Mouse (Mus musculus) lung, postnatal 0 days (tissue): ENCODE data around the gene Tnk2. TPM values are rescaled to one million over a fixed set of nuclear protein-coding genes. Genes with fewer than 3 reads are reported as not detected.

Experiments
- ATAC-seq: fragments of 200-750 bp; cut with Nextera tagmentation; 2 replicates; pipeline ENCODE4 v1.8.0; 2017; ENCODE audit warnings: moderate library complexity
- DNase-seq: peaks from one replicate; pipeline ENCODE4 v3.0.0-alpha.2; 2016; ENCODE audit warnings: low spot score
- H3K27ac ChIP-seq: fragments of 300-500 bp; sonication (generic); 2 replicates; pipeline ENCODE4 v1.5.1; 2014; ENCODE audit warnings: antibody characterized with exemption, mild to moderate bottlenecking, low read length, mixed read lengths
- H3K27me3 ChIP-seq: fragments of 300-500 bp; sonication (generic); replicated peaks from 2 replicates; pipeline ENCODE4 v1.6.1; 2014; ENCODE audit warnings: low read length, mixed read lengths; ENCODE audit not compliant: insufficient read depth
- H3K36me3 ChIP-seq: fragments of 300-500 bp; sonication (generic); 2 replicates; pipeline ENCODE4 v1.6.1; 2014; ENCODE audit warnings: low read length, mixed read lengths; ENCODE audit not compliant: insufficient read depth
- H3K4me1 ChIP-seq: fragments of 300-500 bp; sonication (generic); 2 replicates; pipeline ENCODE4 v1.6.1; 2014; ENCODE audit warnings: antibody characterized with exemption, low read depth, low read length, mixed read lengths; ENCODE audit not compliant: insufficient read depth
- H3K4me2 ChIP-seq: fragments of 300-500 bp; sonication (generic); replicated peaks from 2 replicates; pipeline ENCODE4 v1.6.1; 2014; ENCODE audit warnings: low read depth, mild to moderate bottlenecking, low read length, moderate library complexity, mixed read lengths
- H3K4me3 ChIP-seq: fragments of 300-500 bp; sonication (generic); 2 replicates; pipeline ENCODE4 v1.5.1; 2014; ENCODE audit warnings: low read depth, low read length
- H3K9ac ChIP-seq: fragments of 300-500 bp; sonication (generic); replicated peaks from 2 replicates; pipeline ENCODE4 v1.6.1; 2014; ENCODE audit warnings: low read depth, mild to moderate bottlenecking
- H3K9me3 ChIP-seq: fragments of 300-500 bp; sonication (generic); 2 replicates; pipeline ENCODE4 v1.6.1; 2016; ENCODE audit warnings: low read length, mixed read lengths
- CTCF ChIP-seq: IDR thresholded peaks from 2 replicates; pipeline ENCODE4 v1.5.1; 2016; ENCODE audit warnings: antibody characterized with exemption, mild to moderate bottlenecking
- EP300 ChIP-seq: IDR thresholded peaks from 2 replicates; pipeline ENCODE4 v1.6.1; 2016; ENCODE audit warnings: antibody characterized with exemption, mild to moderate bottlenecking, control low read depth
- WGBS: fragments of 180-500 bp; shearing (Covaris S2); extraction: QIAGEN DNeasy Blood & Tissue Kit; methylation state at CpG from one replicate; pipeline ENCODE4 v1.1.7; 2014; 5-methylcytosine and 5-hydroxymethylcytosine counted together
- polyA plus RNA-seq: library from polyadenylated mRNA; unstranded; fragments of >200 nt; fragmentation: Nextera tagmentation; extraction: Ambion mirVana; gene quantifications from 2 replicates; pipeline ENCODE4 v1.2.1, GENCODE M21; 2015

Tnk2 gene
- polyA plus RNA-seq, 1 experiment from 2014 or later, result 19.8 TPM

GRCm38 (mm10) chr16:32682194-32682593 lies 38.5 kb downstream of the Tnk2 start:
- DNase-seq, result peak; percentile 90
- 24% methylated on average over 5 of the region's 5 CpGs for WGBS
- TF ChIP-seq EP300 (no peak), CTCF (peak; percentile 86)

GRCm38 (mm10) chr16:32682841-32683240 lies 39.2 kb downstream of the Tnk2 start:
- Histone ChIP-seq H3K36me3 (0 out of 2 replicates have a peak, but pooled peaks cover 5% of the 10 kb centered on the region), H3K27ac (no peak overlapping the region), H3K27me3 (no peaks in the 10 kb centered on the region), H3K4me1 (0 out of 2 replicates have a peak, but pooled peaks cover 2% of the 10 kb centered on the region), H3K9me3 (no peaks in the 10 kb centered on the region), H3K9ac (no peak overlapping the region), H3K4me3 (no peak overlapping the region), H3K4me2 (no peak overlapping the region)
- ATAC-seq (0 out of 2 replicates have a peak, but pooled peaks have one; percentile 6), DNase-seq (no peak)
- WGBS, result 72% methylated on average over 4 of the region's 4 CpGs
- TF ChIP-seq CTCF (no peak), EP300 (no peak)

More at GRCm38 (mm10) chr16:32682194-32682593, 38.5 kb downstream of the Tnk2 start:
- Histone ChIP-seq H3K9me3 (no peaks in the 10 kb centered on the region), H3K9ac (no peak overlapping the region), H3K4me3 (no peak overlapping the region), H3K4me1 (0 out of 2 replicates have a peak, but pooled peaks cover 2% of the 10 kb centered on the region), H3K36me3 (peaks cover 5% of the 10 kb centered on the region; the same call in 1 of the 2 replicates), H3K27ac (no peak overlapping the region), H3K4me2 (no peak overlapping the region), H3K27me3 (no peaks in the 10 kb centered on the region)
- peak; percentile 44 for ATAC-seq

- Histone ChIP-seq H3K27ac (no peak overlapping the region), H3K9me3 (no peaks in the 10 kb centered on the region), H3K4me3 (no peak overlapping the region), H3K9ac (no peak overlapping the region), H3K36me3 (0 out of 2 replicates have a peak, but pooled peaks cover 5% of the 10 kb centered on the region), H3K4me1 (0 out of 2 replicates have a peak, but pooled peaks cover 2% of the 10 kb centered on the region), H3K27me3 (no peaks in the 10 kb centered on the region), H3K4me2 (no peak overlapping the region)
- DNase-seq (peak; percentile 74), ATAC-seq (peak; percentile 65)
- WGBS, result 40% methylated on average over 5 of the region's 5 CpGs
- TF ChIP-seq EP300, result no peak
- TF ChIP-seq CTCF, result peak; percentile 88
Observed at GRCm38 (mm10) chr16:32683343-32683742, 39.7 kb downstream of the Tnk2 start.

GRCm38 (mm10) chr16:32685405-32685804 lies 41.7 kb downstream of the Tnk2 start:
- no peaks in the 10 kb centered on the region for H3K27me3 ChIP-seq
- 0 out of 2 replicates have a peak, but pooled peaks cover 1% of the 10 kb centered on the region for H3K36me3 ChIP-seq
- H3K27ac ChIP-seq, result no peak overlapping the region
- ATAC-seq (no peak), DNase-seq (no peak)
- no peak overlapping the region for H3K9ac ChIP-seq
- H3K4me3 ChIP-seq, result no peak overlapping the region
- H3K4me1 ChIP-seq, result 0 out of 2 replicates have a peak, but pooled peaks cover 2% of the 10 kb centered on the region
- no peak overlapping the region for H3K4me2 ChIP-seq
- H3K9me3 ChIP-seq, result no peaks in the 10 kb centered on the region
- TF ChIP-seq CTCF, result no peak
- TF ChIP-seq EP300, result no peak
- WGBS, result 23% methylated on average over 10 of the region's 10 CpGs

GRCm38 (mm10) chr16:32685998-32686397 lies 42.3 kb downstream of the Tnk2 start:
- no peak overlapping the region for H3K27ac ChIP-seq
- H3K9me3 ChIP-seq, result no peaks in the 10 kb centered on the region
- H3K27me3 ChIP-seq, result no peaks in the 10 kb centered on the region
- H3K4me1 ChIP-seq, result 0 out of 2 replicates have a peak, but pooled peaks cover 2% of the 10 kb centered on the region
- TF ChIP-seq CTCF (no peak), EP300 (no peak)
- ATAC-seq (no peak), DNase-seq (no peak)
- no peak overlapping the region for H3K4me2 ChIP-seq
- WGBS, result 63% methylated on average over 5 of the region's 5 CpGs
- no peak overlapping the region for H3K4me3 ChIP-seq
- no peak overlapping the region for H3K9ac ChIP-seq
- no peaks in the 10 kb centered on the region for H3K36me3 ChIP-seq

- Histone ChIP-seq H3K9me3 (no peaks in the 10 kb centered on the region), H3K27me3 (no peaks in the 10 kb centered on the region), H3K36me3 (no peaks in the 10 kb centered on the region), H3K4me2 (no peak overlapping the region), H3K4me1 (0 out of 2 replicates have a peak, but pooled peaks cover 2% of the 10 kb centered on the region), H3K9ac (no peak overlapping the region), H3K4me3 (no peak overlapping the region), H3K27ac (no peak overlapping the region)
- peak; percentile 38 for TF ChIP-seq CTCF
- no peak for TF ChIP-seq EP300
- no peak for DNase-seq
- WGBS, result 80% methylated on average over 5 of the region's 5 CpGs
- no peak for ATAC-seq
Observed at GRCm38 (mm10) chr16:32687221-32687620, 43.5 kb downstream of the Tnk2 start.
